In genomic region chr4:135726416-135726815, GRCm38 (mm10) we compare ENCODE assay signal across 20 mouse cellular contexts. TPM values are rescaled to one million over a fixed set of nuclear protein-coding genes. Genes with fewer than 3 reads are reported as not detected.
A peak's percentile ranks its signal among the peaks of the same experiment; 100 is the strongest.
DNase-seq lines count a peak whose midpoint lies in the region; ATAC-seq and TF ChIP-seq lines count a peak whose summit lies in the region.
"Had no signal": no experiment of that assay in that cellular context is flagged by ENCODE, and none has a peak within 500 bp of the region (broad histone marks: within the 10 kb centered on the region; RNA-seq: fewer than 3 reads in every experiment).

No protein-coding gene starts in this region.

- no peaks in the 10 kb centered on the region for H3K27me3 ChIP-seq in liver, adult 2 months (ENCODE audit: control insufficient read depth, insufficient read depth, low read length)
- H3K27me3 ChIP-seq in liver, embryonic 12.5 days (replicated peaks), result peaks cover 51% of the 10 kb centered on the region
- H3K27me3 ChIP-seq in intestine, postnatal 0 days (replicated peaks; ENCODE audit: control insufficient read depth, insufficient read depth, low read length), result no peaks in the 10 kb centered on the region
- no peaks in the 10 kb centered on the region for H3K27me3 ChIP-seq in limb, embryonic 10.5 days (ENCODE audit: low read depth, poor library complexity, severe bottlenecking)
- H3K27me3 ChIP-seq: embryonic facial prominence, embryonic 15.5 days; limb, embryonic 15.5 days; neural tube, embryonic 13.5 days; Patski had no signal

- DNase-seq in cerebellum, postnatal 14 days, result peak; percentile 39 to 51
- no peak for DNase-seq in cerebellum, postnatal 36 days
- peak; percentile 22 to 33 for DNase-seq in heart, adult 9 months (ENCODE audit: low spot score in 2 of 2)
- no peak for DNase-seq in heart, postnatal 4 days
- peak; percentile 51 for DNase-seq in liver, adult 2 months (ENCODE audit: extremely low read depth, low read depth, low spot score)
- no peak for DNase-seq in limb, embryonic 10.5 days (ENCODE audit: low spot score)
- DNase-seq: adrenal gland, postnatal 25 days; kidney, postnatal 14 days; lung, adult 18-20 months; right cerebral cortex, postnatal 14 days had no signal

- H3K4me3 ChIP-seq in liver, adult 2 months (ENCODE audit: insufficient read depth, low read depth, low read length), result no peak overlapping the region
- no peak overlapping the region for H3K4me3 ChIP-seq in liver, embryonic 12.5 days
- no peak overlapping the region for H3K4me3 ChIP-seq in intestine, postnatal 0 days (ENCODE audit: low read depth, low read length)
- H3K4me3 ChIP-seq in limb, embryonic 10.5 days, result no peak overlapping the region
- H3K4me3 ChIP-seq: embryonic facial prominence, embryonic 15.5 days; forebrain, embryonic 10.5 days; limb, embryonic 15.5 days; neural tube, embryonic 13.5 days had no signal

- no peaks in the 10 kb centered on the region for H3K79me2 ChIP-seq in liver, adult 2 months (ENCODE audit: control insufficient read depth, insufficient read depth, low read length)

- H3K9me3 ChIP-seq in liver, embryonic 12.5 days (replicated peaks), result 0 out of 2 replicates have a peak, but pooled peaks cover 8% of the 10 kb centered on the region
- no peaks in the 10 kb centered on the region; the same call in 1 of the 2 replicates for H3K9me3 ChIP-seq in intestine, postnatal 0 days (ENCODE audit: control insufficient read depth)
- H3K9me3 ChIP-seq in limb, embryonic 10.5 days (replicated peaks), result no peaks in the 10 kb centered on the region
- H3K9me3 ChIP-seq: embryonic facial prominence, embryonic 15.5 days; limb, embryonic 15.5 days; neural tube, embryonic 13.5 days had no signal

- H3K27ac ChIP-seq in liver, adult 2 months (replicated peaks; ENCODE audit: insufficient read depth, low read depth, low read length), result no peak overlapping the region
- no peak overlapping the region for H3K27ac ChIP-seq in liver, embryonic 12.5 days
- H3K27ac ChIP-seq in intestine, postnatal 0 days (ENCODE audit: low read depth, low read length), result no peak overlapping the region
- H3K27ac ChIP-seq in limb, embryonic 10.5 days, result no peak overlapping the region
- H3K27ac ChIP-seq: embryonic facial prominence, embryonic 15.5 days; forebrain, embryonic 10.5 days; limb, embryonic 15.5 days; neural tube, embryonic 13.5 days had no signal

- WGBS in liver, adult 2 months, result 32% methylated on average over 11 of the region's 11 CpGs
- 66% methylated on average over 11 of the region's 11 CpGs for WGBS in liver, embryonic 12.5 days (ENCODE audit: insufficient replicate concordance)
- WGBS in intestine, postnatal 0 days, result 53% methylated on average over 11 of the region's 11 CpGs
- WGBS in limb, embryonic 10.5 days, result 83% methylated on average over 11 of the region's 11 CpGs

- H3K4me1 ChIP-seq in liver, adult 2 months (ENCODE audit: control insufficient read depth, insufficient read depth, low read length), result peaks cover 14% of the 10 kb centered on the region
- H3K4me1 ChIP-seq in liver, embryonic 12.5 days, result peaks cover 22% of the 10 kb centered on the region
- no peaks in the 10 kb centered on the region; the same call in 1 of the 2 replicates for H3K4me1 ChIP-seq in intestine, postnatal 0 days (replicated peaks; ENCODE audit: control insufficient read depth, insufficient read depth, low read length)
- H3K4me1 ChIP-seq in limb, embryonic 10.5 days, result peaks cover 15% of the 10 kb centered on the region
- H3K4me1 ChIP-seq: neural tube, embryonic 13.5 days had no signal

- H3K4me2 ChIP-seq in liver, embryonic 12.5 days, result no peak overlapping the region
- H3K4me2 ChIP-seq in intestine, postnatal 0 days (replicated peaks; ENCODE audit: low read depth), result peak overlapping the region; percentile 74; the same call in 1 of the 2 replicates
- H3K4me2 ChIP-seq: embryonic facial prominence, embryonic 15.5 days; limb, embryonic 15.5 days; midbrain, embryonic 11.5 days; neural tube, embryonic 13.5 days had no signal

- TF ChIP-seq POLR2A in liver, adult 2 months (IDR thresholded peaks at IDR 0.05; ENCODE audit: extremely low read depth, insufficient read depth, low read length), result no peak

- no peak for ATAC-seq in liver, embryonic 12.5 days
- no peak for ATAC-seq in intestine, postnatal 0 days
- ATAC-seq: Patski had no signal

- no peaks in the 10 kb centered on the region for H3K36me3 ChIP-seq in liver, adult 2 months (ENCODE audit: control insufficient read depth, insufficient read depth, low read length)
- no peaks in the 10 kb centered on the region for H3K36me3 ChIP-seq in liver, embryonic 12.5 days
- no peaks in the 10 kb centered on the region for H3K36me3 ChIP-seq in intestine, postnatal 0 days (ENCODE audit: control insufficient read depth, insufficient read depth)
- no peaks in the 10 kb centered on the region for H3K36me3 ChIP-seq in limb, embryonic 10.5 days
- H3K36me3 ChIP-seq: embryonic facial prominence, embryonic 15.5 days; forebrain, embryonic 10.5 days; limb, embryonic 15.5 days; neural tube, embryonic 13.5 days had no signal

- no peak overlapping the region for H3K9ac ChIP-seq in liver, adult 2 months (ENCODE audit: low read depth, low read length)
- H3K9ac ChIP-seq in liver, embryonic 12.5 days, result no peak overlapping the region
- H3K9ac ChIP-seq in intestine, postnatal 0 days (ENCODE audit: low read depth, low read length), result no peak overlapping the region
- H3K9ac ChIP-seq: embryonic facial prominence, embryonic 15.5 days; limb, embryonic 15.5 days; neural tube, embryonic 13.5 days had no signal

- no peak for TF ChIP-seq CTCF in liver, adult 2 months (IDR thresholded peaks at IDR 0.05; ENCODE audit: low read depth, low read length)
- TF ChIP-seq CTCF in intestine, postnatal 0 days (IDR thresholded peaks at IDR 0.05; ENCODE audit: low read depth), result 0 out of 2 replicates have a peak, but pooled peaks have one; percentile 9

RNA-seq across cellular contexts. Expression of gene Il22ra1, which starts 1.6 kb away (rescaled TPM):
- under 1 TPM; 0.20 to 0.24 TPM for total RNA-seq in heart, postnatal 4 days (2021)
- 1.4 and 1.7 TPM in 2 replicates for total RNA-seq in liver, adult 2 months (2014; rRNA removed)
- polyA plus RNA-seq in liver, adult 2 months (2012; rRNA removed), result 4.1 and 4.5 TPM in 2 replicates
- 0.19 and 0.37 TPM in 2 replicates for polyA plus RNA-seq in liver, embryonic 12.5 days (2016; fragmentation: Nextera tagmentation; extraction: Ambion mirVana)
- 7.7 and 7.8 TPM in 2 replicates for polyA plus RNA-seq in intestine, postnatal 0 days (2015; fragmentation: Nextera tagmentation; extraction: Ambion mirVana)
- polyA plus RNA-seq in limb, embryonic 10.5 days (2016; fragmentation: Nextera tagmentation; extraction: Ambion mirVana), result not detected in 2 replicates
- total RNA-seq: hematopoietic stem cell, adult 5-6 weeks had no signal
- polyA plus RNA-seq: forebrain, embryonic 10.5 days; midbrain, embryonic 11.5 days; neural tube, embryonic 13.5 days; Patski had no signal

RNA-seq across cellular contexts. Expression of gene Myom3, which starts 33.1 kb away (rescaled TPM):
- 1 to 10 TPM in 1 of 2 experiments, under 1 TPM in 1; 0.76 to 1.1 TPM for total RNA-seq in heart, postnatal 4 days (2021)
- total RNA-seq in liver, adult 2 months (2014; rRNA removed), result under 0.01 and 0.46 TPM in 2 replicates
- polyA plus RNA-seq in liver, adult 2 months (2012; rRNA removed), result 0.09 and 0.12 TPM in 2 replicates
- polyA plus RNA-seq in liver, embryonic 12.5 days (2016; fragmentation: Nextera tagmentation; extraction: Ambion mirVana), result 0.11 and 0.18 TPM in 2 replicates
- 0.66 and 0.72 TPM in 2 replicates for polyA plus RNA-seq in intestine, postnatal 0 days (2015; fragmentation: Nextera tagmentation; extraction: Ambion mirVana)
- polyA plus RNA-seq in limb, embryonic 10.5 days (2016; fragmentation: Nextera tagmentation; extraction: Ambion mirVana), result 0.11 and 0.15 TPM in 2 replicates
- total RNA-seq: hematopoietic stem cell, adult 5-6 weeks had no signal

RNA-seq across cellular contexts. Expression of gene Ifnlr1, which starts 40.3 kb away (rescaled TPM):
- 1 to 10 TPM; 2.3 to 3.2 TPM for total RNA-seq in heart, postnatal 4 days (2021)
- under 0.01 TPM in 1 of 2 replicates, not detected in the other for total RNA-seq in liver, adult 2 months (2014; rRNA removed)
- 0.06 and 0.14 TPM in 2 replicates for polyA plus RNA-seq in liver, adult 2 months (2012; rRNA removed)
- 0.06 and 0.07 TPM in 2 replicates for polyA plus RNA-seq in liver, embryonic 12.5 days (2016; fragmentation: Nextera tagmentation; extraction: Ambion mirVana)
- 5.5 and 5.9 TPM in 2 replicates for polyA plus RNA-seq in intestine, postnatal 0 days (2015; fragmentation: Nextera tagmentation; extraction: Ambion mirVana)
- 0.43 and 0.59 TPM in 2 replicates for polyA plus RNA-seq in limb, embryonic 10.5 days (2016; fragmentation: Nextera tagmentation; extraction: Ambion mirVana)
- polyA plus RNA-seq: C2C12 had no signal

Comparison
In these comparisons a context has a peak if more than half of its experiments do, and no peak if none do; other contexts are left out.
1. DNase-seq: peak in cerebellum, postnatal 14 days (2 of 2), heart, adult 9 months (2 of 2) and liver, adult 2 months (single experiment); none in cerebellum, postnatal 36 days (0 of 2), heart, postnatal 4 days (single experiment) and limb, embryonic 10.5 days (single experiment).